Mouse (Mus musculus) embryo, embryonic 10 days (tissue): ENCODE results near the gene Cdca8.

Experiments
- DNase-seq: peaks from one replicate; pipeline ENCODE4 v3.0.0-alpha.2; 2015; ENCODE audit warnings: low spot score

Gene Cdca8

GRCm38 (mm10) chr4:124880599-124880998 lies 58.5 kb downstream of the Cdca8 start, which contains the start of gene Epha10:
TSS of gene Epha10 (plus strand) at chr4:124880899.
- DNase-seq: no peak

DNA sequence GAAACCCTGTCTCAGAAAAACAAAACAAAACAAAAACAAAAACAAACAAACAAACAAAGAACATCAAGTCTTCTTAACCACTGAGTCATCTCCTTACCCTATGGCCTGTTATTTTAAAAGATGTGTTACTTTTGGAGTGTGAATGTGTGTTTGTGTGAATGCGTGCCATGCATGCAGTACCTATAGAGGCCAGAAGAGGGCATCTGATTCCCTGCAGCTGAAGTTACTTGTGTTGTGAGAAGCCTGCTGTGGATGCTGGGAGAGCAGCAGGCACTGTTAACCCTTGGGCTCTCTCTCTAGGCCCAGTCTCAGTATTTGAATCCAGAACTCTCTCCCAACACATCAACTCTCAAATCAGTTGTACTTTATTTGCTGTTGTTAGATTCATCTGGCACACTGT lies 66.4 kb downstream of the Cdca8 start:
- DNase-seq: no peak
